Mouse (Mus musculus): Measurements from ENCODE around the gene Sema3c. TPM values are rescaled to one million over a fixed set of nuclear protein-coding genes. Genes with fewer than 3 reads are reported as not detected.

The Sema3c gene
- polyA plus RNA-seq, 1 experiment from 2014 or later, result 33.5 TPM

GRCm38 (mm10) chr5:17770328-17770727 is 196.2 kb downstream of the Sema3c start:
- Histone ChIP-seq H3K4me2 (ENCODE audit: low read depth) (no peak overlapping the region), H3K4me1 (ENCODE audit: control insufficient read depth, insufficient read depth, low read length) (no peaks in the 10 kb centered on the region), H3K9ac (ENCODE audit: low read length) (no peak overlapping the region), H3K36me3 (ENCODE audit: control insufficient read depth, insufficient read depth, low read length) (no peaks in the 10 kb centered on the region), H3K4me3 (ENCODE audit: low read depth, low read length) (no peak overlapping the region), H3K9me3 (ENCODE audit: control insufficient read depth, low read length) (no peaks in the 10 kb centered on the region), H3K27ac (ENCODE audit: low read depth, low read length) (no peak overlapping the region), H3K27me3 (ENCODE audit: control insufficient read depth, insufficient read depth, low read length) (no peaks in the 10 kb centered on the region)
- 90% methylated on average over 2 of the region's 2 CpGs for WGBS
- ATAC-seq (ENCODE audit: insufficient read depth, low FRiP score, low TSS enrichment) (no peak), DNase-seq (ENCODE audit: low spot score) (no peak)

GRCm38 (mm10) chr5:17776571-17776970 is 202.5 kb downstream of the Sema3c start:
- H3K4me1 ChIP-seq (ENCODE audit: control insufficient read depth, insufficient read depth, low read length), result no peaks in the 10 kb centered on the region
- H3K9me3 ChIP-seq (ENCODE audit: control insufficient read depth, low read length), result no peaks in the 10 kb centered on the region
- H3K27me3 ChIP-seq (ENCODE audit: control insufficient read depth, insufficient read depth, low read length), result no peaks in the 10 kb centered on the region
- H3K36me3 ChIP-seq (ENCODE audit: control insufficient read depth, insufficient read depth, low read length), result no peaks in the 10 kb centered on the region
- ATAC-seq (ENCODE audit: insufficient read depth, low FRiP score, low TSS enrichment) (no peak), DNase-seq (ENCODE audit: low spot score) (peak; percentile 54)
- WGBS, result 96% methylated on average over 6 of the region's 6 CpGs
- H3K27ac ChIP-seq (ENCODE audit: low read depth, low read length), result no peak overlapping the region
- no peak overlapping the region for H3K4me2 ChIP-seq (ENCODE audit: low read depth)
- no peak overlapping the region for H3K9ac ChIP-seq (ENCODE audit: low read length)
- H3K4me3 ChIP-seq (ENCODE audit: low read depth, low read length), result no peak overlapping the region

Other genes starting within 250 kb of the Sema3c start
- not detected in 2 replicates for gene Speer4f2, start 201.1 kb upstream of the Sema3c start, polyA plus RNA-seq (2014; fragmentation: Nextera tagmentation; extraction: Ambion mirVana)
- gene Speer4f1, start 98.2 kb upstream of the Sema3c start, polyA plus RNA-seq (2014; fragmentation: Nextera tagmentation; extraction: Ambion mirVana), result not detected in 2 replicates